Mouse (Mus musculus) heart, adult 10 weeks (tissue): ENCODE measurements around the gene Cwc22. TPM values are rescaled to one million over a fixed set of nuclear protein-coding genes. Genes with fewer than 3 reads are reported as not detected.

Experiments used
- polyA plus RNA-seq: library from polyadenylated mRNA; stranded (reverse); fragments of 350-450 nt; fragmentation: Illumina TruSeq; extraction: RNeasy Lipid Tissue Mini Kit (QIAGEN cat#74804); gene quantifications from one replicate; pipeline ENCODE4 v1.2.3, GENCODE M21; 2014; ENCODE audit warnings: low read depth, low replicate concordance

The Cwc22 gene
- polyA plus RNA-seq = 14.5 TPM

GRCm38 (mm10) chr2:77945596-77946485 lies at the start of gene Cwc22:
Gene Cwc22, minus strand, starts transcription at chr2:77946375.

Other genes with a start within 250 kb of the Cwc22 start
- 8.5 TPM for gene Zfp385b, start 126.7 kb downstream of the Cwc22 start, polyA plus RNA-seq